In the genomic region with DNA sequence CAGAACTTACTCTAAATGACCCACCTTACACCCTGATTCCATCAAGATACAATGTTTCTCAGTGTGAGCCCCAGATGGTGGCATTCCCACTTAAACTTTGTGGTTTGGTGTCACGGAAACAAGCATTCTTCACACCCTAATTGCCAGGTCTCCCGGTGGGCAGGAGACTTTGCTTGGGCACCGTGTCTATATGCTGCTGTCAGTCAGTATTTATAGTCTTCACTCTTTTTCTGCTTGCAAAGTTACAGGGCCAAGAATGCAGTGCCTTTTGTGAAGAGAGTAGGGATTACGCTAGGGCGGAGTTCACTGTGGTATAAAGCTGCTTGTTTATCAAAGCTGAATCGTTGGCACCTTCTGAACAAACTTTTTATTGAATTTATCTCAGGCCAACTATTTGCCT, we compare ENCODE assay signal across 23 mouse cellular contexts. TPM values are rescaled to one million over a fixed set of nuclear protein-coding genes. Genes with fewer than 3 reads are reported as not detected.
"Had no signal": no experiment of that assay in that cellular context is flagged by ENCODE, and none has a peak within 500 bp of the region (broad histone marks: within the 10 kb centered on the region; RNA-seq: fewer than 3 reads in every experiment).

No protein-coding gene starts in this region.

- H3K9ac ChIP-seq: kidney, embryonic 15.5 days; liver, embryonic 15.5 days; lung, embryonic 15.5 days; midbrain, embryonic 12.5 days; neural tube, embryonic 12.5 days had no signal

- H3K36me3 ChIP-seq: kidney, embryonic 15.5 days; liver, embryonic 15.5 days; lung, embryonic 15.5 days; midbrain, embryonic 12.5 days; neural tube, embryonic 12.5 days had no signal

- H3K4me3 ChIP-seq: kidney, embryonic 15.5 days; left cerebral cortex, adult 2 months; liver, embryonic 15.5 days; lung, embryonic 15.5 days; midbrain, embryonic 12.5 days; neural tube, embryonic 12.5 days had no signal

- H3K9me3 ChIP-seq: kidney, embryonic 15.5 days; liver, embryonic 15.5 days; lung, embryonic 15.5 days; midbrain, embryonic 12.5 days; neural tube, embryonic 12.5 days had no signal

- H3K4me2 ChIP-seq: kidney, embryonic 15.5 days; liver, embryonic 11.5 days; liver, embryonic 15.5 days; lung, embryonic 15.5 days; midbrain, embryonic 12.5 days; neural tube, embryonic 12.5 days had no signal

- H3K27ac ChIP-seq: kidney, embryonic 15.5 days; left cerebral cortex, adult 2 months; liver, embryonic 15.5 days; lung, embryonic 15.5 days; midbrain, embryonic 12.5 days; neural tube, embryonic 12.5 days; stomach, postnatal 0 days had no signal

- H3K27me3 ChIP-seq: kidney, embryonic 15.5 days; liver, embryonic 15.5 days had no signal

- H3K4me1 ChIP-seq: liver, embryonic 15.5 days had no signal

- DNase-seq: kidney, adult 8-10 months; kidney, postnatal 10 days; kidney, postnatal 36 days; layer of hippocampus, postnatal 36 days; lung, adult 18-20 months; lung, postnatal 10 days; lung, postnatal 36 days; thymus, adult 2 months; thymus, postnatal 14 days; thymus, postnatal 4 days had no signal

RNA-seq across cellular contexts. Expression of a gene that starts 34.0 kb away (rescaled TPM):
- total RNA-seq: layer of hippocampus, adult 8-10 months; layer of hippocampus, postnatal 10 days; layer of hippocampus, postnatal 36 days; megakaryocyte-erythroid progenitor cell, adult 5-6 weeks; midbrain, postnatal 0 days had no signal
- polyA plus RNA-seq: limb, embryonic 11.5 days; midbrain, embryonic 12.5 days; neural tube, embryonic 12.5 days; thymus, adult 2 months had no signal
